Mouse (Mus musculus): ENCODE results near the gene Tssc4.

Gene Tssc4

GRCm38 (mm10) chr7:143109696-143110095, 40.6 kb downstream of the Tssc4 start:
- DNase-seq (ENCODE audit: low spot score in 2 of 2), result no peak

- no peak for DNase-seq (ENCODE audit: low spot score in 2 of 2)
Measured at GRCm38 (mm10) chr7:143110803-143111202, 41.8 kb downstream of the Tssc4 start.

- DNase-seq (ENCODE audit: low spot score in 2 of 2), result no peak
Measured at GRCm38 (mm10) chr7:143111719-143112118, 42.7 kb downstream of the Tssc4 start.

GRCm38 (mm10) chr7:143112395-143112794, 43.3 kb downstream of the Tssc4 start:
- no peak for DNase-seq (ENCODE audit: low spot score in 2 of 2)

- no peak for DNase-seq (ENCODE audit: low spot score in 2 of 2)
Measured at GRCm38 (mm10) chr7:143114773-143115172, 45.7 kb downstream of the Tssc4 start.

- no peak for DNase-seq (ENCODE audit: low spot score in 2 of 2)
Measured at GRCm38 (mm10) chr7:143116521-143116920, 47.5 kb downstream of the Tssc4 start.

GRCm38 (mm10) chr7:143119407-143119806, 50.4 kb downstream of the Tssc4 start:
- DNase-seq (ENCODE audit: low spot score in 2 of 2), result no peak

GRCm38 (mm10) chr7:143119826-143120225, 50.8 kb downstream of the Tssc4 start:
- no peak for DNase-seq (ENCODE audit: low spot score in 2 of 2)

All from frontal cortex, postnatal 14 days (tissue).